Mouse (Mus musculus): ENCODE results near the gene Mms22l. TPM values are rescaled to one million over a fixed set of nuclear protein-coding genes. Genes with fewer than 3 reads are reported as not detected.

The Mms22l gene
- polyA plus RNA-seq, 1 experiment from 2014 or later, result 35.2 TPM

GRCm38 (mm10) chr4:24598637-24599036 is 102.4 kb downstream of the Mms22l start:
- Histone ChIP-seq H3K4me2 (replicated peaks; ENCODE audit: low read depth, low read length) (no peak overlapping the region), H3K27me3 (ENCODE audit: control insufficient read depth, insufficient read depth, low read length) (no peaks in the 10 kb centered on the region), H3K27ac (ENCODE audit: low read depth, low read length) (no peak overlapping the region), H3K36me3 (ENCODE audit: control insufficient read depth, insufficient read depth, low read length) (no peaks in the 10 kb centered on the region; the same call in 1 of the 2 replicates), H3K9ac (ENCODE audit: low read depth, low read length) (no peak overlapping the region), H3K4me1 (replicated peaks; ENCODE audit: control insufficient read depth, insufficient read depth, low read length) (no peaks in the 10 kb centered on the region), H3K4me3 (ENCODE audit: low read depth, low read length) (no peak overlapping the region), H3K9me3 (ENCODE audit: control insufficient read depth, low read length) (no peaks in the 10 kb centered on the region)
- ATAC-seq (ENCODE audit: low FRiP score) (no peak), DNase-seq (ENCODE audit: low spot score) (no peak)
- 92% methylated on average over 1 of the region's 1 CpGs for WGBS

GRCm38 (mm10) chr4:24601711-24602110 is 105.5 kb downstream of the Mms22l start:
- no peak overlapping the region for H3K27ac ChIP-seq (ENCODE audit: low read depth, low read length)
- H3K9ac ChIP-seq (ENCODE audit: low read depth, low read length), result no peak overlapping the region
- H3K9me3 ChIP-seq (ENCODE audit: control insufficient read depth, low read length), result no peaks in the 10 kb centered on the region
- H3K4me3 ChIP-seq (ENCODE audit: low read depth, low read length), result no peak overlapping the region
- 96% methylated on average over 6 of the region's 6 CpGs for WGBS
- no peaks in the 10 kb centered on the region for H3K27me3 ChIP-seq (ENCODE audit: control insufficient read depth, insufficient read depth, low read length)
- H3K4me1 ChIP-seq (replicated peaks; ENCODE audit: control insufficient read depth, insufficient read depth, low read length), result no peaks in the 10 kb centered on the region
- no peaks in the 10 kb centered on the region; the same call in 1 of the 2 replicates for H3K36me3 ChIP-seq (ENCODE audit: control insufficient read depth, insufficient read depth, low read length)
- no peak for ATAC-seq (ENCODE audit: low FRiP score)
- no peak for DNase-seq (ENCODE audit: low spot score)
- H3K4me2 ChIP-seq (replicated peaks; ENCODE audit: low read depth, low read length), result no peak overlapping the region

GRCm38 (mm10) chr4:24609085-24609484 is 112.8 kb downstream of the Mms22l start:
- Histone ChIP-seq H3K4me2 (replicated peaks; ENCODE audit: low read depth, low read length) (no peak overlapping the region), H3K36me3 (ENCODE audit: control insufficient read depth, insufficient read depth, low read length) (no peaks in the 10 kb centered on the region), H3K4me1 (replicated peaks; ENCODE audit: control insufficient read depth, insufficient read depth, low read length) (no peaks in the 10 kb centered on the region), H3K27me3 (ENCODE audit: control insufficient read depth, insufficient read depth, low read length) (no peaks in the 10 kb centered on the region), H3K9ac (ENCODE audit: low read depth, low read length) (no peak overlapping the region), H3K4me3 (ENCODE audit: low read depth, low read length) (no peak overlapping the region), H3K9me3 (ENCODE audit: control insufficient read depth, low read length) (no peaks in the 10 kb centered on the region), H3K27ac (ENCODE audit: low read depth, low read length) (no peak overlapping the region)
- WGBS, result 91% methylated on average over 3 of the region's 3 CpGs
- ATAC-seq (ENCODE audit: low FRiP score), result no peak
- DNase-seq (ENCODE audit: low spot score), result no peak

- H3K27ac ChIP-seq (ENCODE audit: low read depth, low read length), result no peak overlapping the region
- H3K9ac ChIP-seq (ENCODE audit: low read depth, low read length), result no peak overlapping the region
- no peak for ATAC-seq (ENCODE audit: low FRiP score)
- no peak overlapping the region for H3K4me3 ChIP-seq (ENCODE audit: low read depth, low read length)
- DNase-seq (ENCODE audit: low spot score), result no peak
- WGBS, result 100% methylated on average over 2 of the region's 2 CpGs
- H3K4me1 ChIP-seq (replicated peaks; ENCODE audit: control insufficient read depth, insufficient read depth, low read length), result no peaks in the 10 kb centered on the region
- H3K9me3 ChIP-seq (ENCODE audit: control insufficient read depth, low read length), result no peaks in the 10 kb centered on the region
- H3K36me3 ChIP-seq (ENCODE audit: control insufficient read depth, insufficient read depth, low read length), result no peaks in the 10 kb centered on the region
- H3K27me3 ChIP-seq (ENCODE audit: control insufficient read depth, insufficient read depth, low read length), result no peaks in the 10 kb centered on the region
- H3K4me2 ChIP-seq (replicated peaks; ENCODE audit: low read depth, low read length), result no peak overlapping the region
Observed at GRCm38 (mm10) chr4:24609564-24609963, 113.3 kb downstream of the Mms22l start.

- H3K4me1 ChIP-seq (replicated peaks; ENCODE audit: control insufficient read depth, insufficient read depth, low read length), result no peaks in the 10 kb centered on the region
- DNase-seq (ENCODE audit: low spot score) (no peak), ATAC-seq (ENCODE audit: low FRiP score) (no peak)
- H3K4me3 ChIP-seq (ENCODE audit: low read depth, low read length), result no peak overlapping the region
- H3K36me3 ChIP-seq (ENCODE audit: control insufficient read depth, insufficient read depth, low read length), result no peaks in the 10 kb centered on the region
- no peak overlapping the region for H3K27ac ChIP-seq (ENCODE audit: low read depth, low read length)
- H3K27me3 ChIP-seq (ENCODE audit: control insufficient read depth, insufficient read depth, low read length), result no peaks in the 10 kb centered on the region
- no peak overlapping the region for H3K4me2 ChIP-seq (replicated peaks; ENCODE audit: low read depth, low read length)
- no peak overlapping the region for H3K9ac ChIP-seq (ENCODE audit: low read depth, low read length)
- WGBS, result 84% methylated on average over 6 of the region's 6 CpGs
- no peaks in the 10 kb centered on the region for H3K9me3 ChIP-seq (ENCODE audit: control insufficient read depth, low read length)
Observed at GRCm38 (mm10) chr4:24620005-24620404, 123.8 kb downstream of the Mms22l start.

- no peak overlapping the region for H3K4me2 ChIP-seq (replicated peaks; ENCODE audit: low read depth, low read length)
- no peak overlapping the region for H3K27ac ChIP-seq (ENCODE audit: low read depth, low read length)
- H3K4me3 ChIP-seq (ENCODE audit: low read depth, low read length), result no peak overlapping the region
- no peaks in the 10 kb centered on the region for H3K36me3 ChIP-seq (ENCODE audit: control insufficient read depth, insufficient read depth, low read length)
- no peaks in the 10 kb centered on the region for H3K9me3 ChIP-seq (ENCODE audit: control insufficient read depth, low read length)
- ATAC-seq (ENCODE audit: low FRiP score), result no peak
- no peaks in the 10 kb centered on the region for H3K27me3 ChIP-seq (ENCODE audit: control insufficient read depth, insufficient read depth, low read length)
- no peak for DNase-seq (ENCODE audit: low spot score)
- 88% methylated on average over 5 of the region's 5 CpGs for WGBS
- H3K4me1 ChIP-seq (replicated peaks; ENCODE audit: control insufficient read depth, insufficient read depth, low read length), result no peaks in the 10 kb centered on the region
- H3K9ac ChIP-seq (ENCODE audit: low read depth, low read length), result no peak overlapping the region
Observed at GRCm38 (mm10) chr4:24620440-24620839, 124.2 kb downstream of the Mms22l start.

GRCm38 (mm10) chr4:24621422-24622187 is 125.4 kb downstream of the Mms22l start:
- no peaks in the 10 kb centered on the region for H3K9me3 ChIP-seq (ENCODE audit: control insufficient read depth, low read length)
- DNase-seq (ENCODE audit: low spot score) (no peak), ATAC-seq (ENCODE audit: low FRiP score) (no peak)
- no peak overlapping the region for H3K4me3 ChIP-seq (ENCODE audit: low read depth, low read length)
- no peak overlapping the region for H3K9ac ChIP-seq (ENCODE audit: low read depth, low read length)
- no peak overlapping the region for H3K4me2 ChIP-seq (replicated peaks; ENCODE audit: low read depth, low read length)
- WGBS, result 84% methylated on average over 9 of the region's 9 CpGs
- H3K27me3 ChIP-seq (ENCODE audit: control insufficient read depth, insufficient read depth, low read length), result no peaks in the 10 kb centered on the region
- H3K36me3 ChIP-seq (ENCODE audit: control insufficient read depth, insufficient read depth, low read length), result no peaks in the 10 kb centered on the region
- no peak overlapping the region for H3K27ac ChIP-seq (ENCODE audit: low read depth, low read length)
- no peaks in the 10 kb centered on the region for H3K4me1 ChIP-seq (replicated peaks; ENCODE audit: control insufficient read depth, insufficient read depth, low read length)

- H3K27ac ChIP-seq (ENCODE audit: low read depth, low read length), result no peak overlapping the region
- DNase-seq (ENCODE audit: low spot score) (no peak), ATAC-seq (ENCODE audit: low FRiP score) (no peak)
- no peak overlapping the region for H3K4me2 ChIP-seq (replicated peaks; ENCODE audit: low read depth, low read length)
- H3K9ac ChIP-seq (ENCODE audit: low read depth, low read length), result no peak overlapping the region
- WGBS, result 84% methylated on average over 13 of the region's 13 CpGs
- no peaks in the 10 kb centered on the region for H3K27me3 ChIP-seq (ENCODE audit: control insufficient read depth, insufficient read depth, low read length)
- H3K4me1 ChIP-seq (replicated peaks; ENCODE audit: control insufficient read depth, insufficient read depth, low read length), result no peaks in the 10 kb centered on the region; the same call in 1 of the 2 replicates
- H3K36me3 ChIP-seq (ENCODE audit: control insufficient read depth, insufficient read depth, low read length), result no peaks in the 10 kb centered on the region
- H3K9me3 ChIP-seq (ENCODE audit: control insufficient read depth, low read length), result no peaks in the 10 kb centered on the region
- no peak overlapping the region for H3K4me3 ChIP-seq (ENCODE audit: low read depth, low read length)
Observed at GRCm38 (mm10) chr4:24625951-24626584, 129.8 kb downstream of the Mms22l start.

GRCm38 (mm10) chr4:24626686-24627085 is 130.4 kb downstream of the Mms22l start:
- Histone ChIP-seq H3K9ac (ENCODE audit: low read depth, low read length) (no peak overlapping the region), H3K27ac (ENCODE audit: low read depth, low read length) (no peak overlapping the region), H3K4me1 (replicated peaks; ENCODE audit: control insufficient read depth, insufficient read depth, low read length) (no peaks in the 10 kb centered on the region; the same call in 1 of the 2 replicates), H3K27me3 (ENCODE audit: control insufficient read depth, insufficient read depth, low read length) (no peaks in the 10 kb centered on the region), H3K4me3 (ENCODE audit: low read depth, low read length) (no peak overlapping the region), H3K36me3 (ENCODE audit: control insufficient read depth, insufficient read depth, low read length) (no peaks in the 10 kb centered on the region), H3K4me2 (replicated peaks; ENCODE audit: low read depth, low read length) (no peak overlapping the region), H3K9me3 (ENCODE audit: control insufficient read depth, low read length) (no peaks in the 10 kb centered on the region)
- no peak for ATAC-seq (ENCODE audit: low FRiP score)
- DNase-seq (ENCODE audit: low spot score), result no peak
- WGBS, result 88% methylated on average over 4 of the region's 4 CpGs

Data from hindbrain, embryonic 11.5 days (tissue).